Mouse (Mus musculus) frontal cortex, postnatal 14 days (tissue): ENCODE data around the gene Map4k4.

ENCODE experiments used
- DNase-seq, 2 experiments: peaks; one replicate each; pipeline ENCODE4 v3.0.0; 2022; ENCODE audit warnings: low spot score in 2 of 2

Map4k4 gene

GRCm38 (mm10) chr1:40000476-40000875, 99.8 kb downstream of the Map4k4 start:
- DNase-seq = no peak

GRCm38 (mm10) chr1:40000899-40001298, 100.2 kb downstream of the Map4k4 start:
- no peak for DNase-seq

DNA sequence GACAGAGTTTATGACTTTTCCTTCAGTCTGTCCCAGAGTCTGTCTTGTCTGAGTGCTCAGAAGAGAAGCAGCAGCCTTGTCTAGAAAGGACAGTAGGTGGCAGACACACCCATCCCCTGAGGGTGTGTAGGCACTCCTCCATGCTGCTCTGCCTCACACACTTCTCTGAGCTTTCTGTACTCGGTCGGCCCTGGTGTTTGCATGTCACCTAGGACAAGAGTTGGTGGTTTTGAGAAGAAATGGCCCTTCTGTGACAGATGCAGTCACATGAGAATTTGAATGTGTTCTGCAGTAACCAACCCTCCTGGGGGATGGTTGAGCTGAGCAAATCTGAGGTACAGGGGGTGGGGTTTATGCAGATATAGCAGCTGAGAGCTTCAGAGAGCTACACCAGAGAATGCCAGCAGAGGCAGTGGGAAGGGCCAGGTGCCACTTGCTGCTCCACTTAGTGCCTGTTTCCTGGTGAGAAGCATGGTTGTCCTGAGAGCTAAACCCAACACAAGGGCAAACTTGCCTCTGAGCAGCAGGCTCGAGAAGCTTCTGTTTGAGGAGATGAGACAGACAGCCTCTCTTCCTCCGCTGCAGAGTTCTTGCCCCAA, 101.5 kb downstream of the Map4k4 start:
- no peak for DNase-seq

- DNase-seq = no peak
Measured at GRCm38 (mm10) chr1:40006043-40006651, 105.4 kb downstream of the Map4k4 start.

DNA sequence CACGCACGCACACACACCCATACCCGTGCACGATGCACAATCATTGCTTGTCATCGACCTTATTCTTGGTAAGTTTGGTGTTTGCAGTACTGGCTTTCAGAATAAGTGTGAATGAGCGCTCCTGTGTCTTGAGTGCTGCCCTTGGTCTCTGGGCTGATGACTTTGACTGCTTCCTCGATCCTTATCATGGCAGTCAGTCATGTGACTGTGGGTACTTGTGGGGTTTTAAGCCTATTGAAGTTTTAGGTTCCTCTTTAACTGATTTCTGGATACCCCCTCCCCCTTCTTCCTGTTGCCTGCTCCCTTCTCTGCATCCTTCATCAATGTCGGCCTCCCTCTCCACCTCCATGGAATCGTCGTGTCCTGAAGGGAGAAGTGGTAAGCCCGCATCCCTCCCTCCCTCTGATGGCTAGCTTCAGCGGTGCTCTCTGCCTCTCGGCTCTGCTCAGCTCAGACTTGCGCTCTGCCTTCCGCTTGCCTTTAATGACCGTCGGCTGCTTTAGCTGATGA, 107.3 kb downstream of the Map4k4 start:
- DNase-seq = no peak

- no peak for DNase-seq
Measured at GRCm38 (mm10) chr1:40012696-40013095, 112.0 kb downstream of the Map4k4 start.

DNA sequence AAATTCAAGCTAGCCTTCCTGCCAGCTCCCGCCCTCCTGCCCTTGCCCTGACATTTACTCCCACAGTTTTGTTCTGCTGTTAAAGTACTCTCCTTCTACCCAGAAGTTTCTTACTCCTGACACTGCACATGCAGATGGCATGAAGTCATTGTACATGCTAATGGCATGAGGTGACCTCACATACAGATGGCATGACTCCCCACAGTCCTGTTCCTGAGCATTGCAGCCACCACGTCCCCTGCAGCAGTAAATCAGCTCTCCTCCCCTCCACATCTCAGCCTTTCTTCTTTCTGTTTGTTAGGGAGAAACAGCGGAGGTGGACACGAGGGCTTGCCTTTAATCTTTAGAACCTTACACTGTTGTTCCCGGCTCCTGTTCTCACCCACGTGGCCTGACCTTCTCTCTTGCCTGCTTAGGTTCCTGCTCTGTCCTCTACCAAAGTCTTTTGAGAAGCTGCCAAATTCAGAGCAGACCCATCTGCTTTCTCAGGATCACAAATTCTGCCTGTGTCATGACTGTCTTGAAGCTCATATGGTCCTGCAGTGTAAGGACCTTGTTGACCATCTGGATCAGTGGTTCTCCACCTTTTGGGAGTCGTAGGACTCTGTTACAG, 114.5 kb downstream of the Map4k4 start:
- DNase-seq = no peak

- DNase-seq = no peak
Measured at GRCm38 (mm10) chr1:40021617-40022016, 120.9 kb downstream of the Map4k4 start.

DNA sequence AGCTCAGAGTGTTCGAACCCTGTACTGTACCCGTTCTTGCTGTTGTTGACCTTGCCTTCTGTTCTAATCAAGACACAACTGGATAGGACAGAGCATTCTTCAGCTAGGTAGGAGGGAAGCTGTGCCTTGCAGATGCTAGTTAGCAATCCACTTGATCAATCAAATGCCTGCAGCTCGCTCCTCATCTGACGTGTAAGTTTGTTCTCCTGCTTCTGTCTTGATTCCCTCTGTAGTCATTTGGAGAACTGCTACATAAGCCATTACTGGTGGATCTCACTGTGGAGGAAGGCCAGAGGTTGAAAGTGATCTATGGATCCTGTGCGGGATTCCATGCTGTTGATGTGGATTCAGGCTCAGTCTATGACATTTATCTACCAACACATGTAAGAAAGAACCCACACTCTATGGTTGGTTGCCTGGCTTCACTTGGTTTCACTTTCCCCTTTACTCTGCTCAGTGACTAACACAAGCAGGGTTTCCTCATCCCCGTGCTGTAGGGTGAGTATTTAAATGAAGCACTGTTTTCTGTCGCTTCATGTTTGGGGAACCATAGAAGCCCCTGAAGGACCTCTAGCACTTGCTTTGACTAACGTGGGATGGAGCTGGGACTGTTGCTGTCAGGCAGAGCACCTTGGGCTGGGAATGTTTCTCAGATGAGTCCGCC, 121.9 kb downstream of the Map4k4 start:
- DNase-seq = no peak

GRCm38 (mm10) chr1:40023206-40023605, 122.5 kb downstream of the Map4k4 start:
- DNase-seq = no peak

GRCm38 (mm10) chr1:40023748-40024147, 123.0 kb downstream of the Map4k4 start:
- no peak for DNase-seq

- no peak for DNase-seq
Measured at GRCm38 (mm10) chr1:40024554-40025320, 124.0 kb downstream of the Map4k4 start.

DNA sequence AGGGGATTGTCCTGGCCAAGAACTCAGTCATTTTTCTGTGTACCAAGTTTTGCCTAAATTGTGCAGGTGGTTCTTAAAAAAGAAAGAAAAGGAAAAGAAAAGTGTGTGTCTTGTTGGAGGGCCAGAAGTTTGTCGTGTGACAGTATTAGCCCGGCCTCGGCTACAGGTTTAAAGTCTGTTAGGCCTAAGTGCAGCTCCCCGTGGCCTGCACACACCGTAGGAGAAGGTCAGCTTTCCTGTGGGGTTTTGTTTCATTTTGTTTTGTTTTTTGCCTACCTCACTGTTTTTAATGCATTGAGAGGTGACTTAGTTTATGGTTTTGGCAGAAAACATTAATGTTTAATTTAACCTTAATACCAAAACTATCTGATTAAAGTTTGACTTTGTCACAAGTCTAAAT, 124.7 kb downstream of the Map4k4 start:
- DNase-seq = no peak

DNA sequence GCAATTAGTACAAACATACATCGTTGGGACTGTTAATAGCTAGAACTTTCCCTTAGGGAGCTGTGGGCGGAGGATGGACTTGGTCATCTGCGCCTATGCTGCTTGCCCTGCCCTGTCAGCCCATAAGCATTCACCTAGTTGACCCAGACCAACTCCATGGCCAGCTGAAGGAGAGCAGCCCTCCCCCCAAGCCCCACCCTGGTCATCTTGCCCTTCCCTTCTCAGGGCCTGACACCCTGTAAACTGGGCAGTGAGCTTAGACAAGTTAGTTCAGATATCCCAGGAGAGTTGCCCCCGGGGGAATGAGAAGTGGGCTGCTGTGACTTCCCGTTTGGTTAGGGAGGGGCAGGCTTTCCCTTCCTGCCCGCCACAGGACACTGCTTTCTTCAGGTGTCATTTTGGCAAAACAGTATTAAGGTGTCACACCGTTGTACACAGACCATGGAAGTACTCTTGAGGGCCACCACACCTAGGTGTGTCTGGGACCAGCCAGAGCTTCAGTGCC, 126.5 kb downstream of the Map4k4 start:
- no peak for DNase-seq

- no peak for DNase-seq
Measured at GRCm38 (mm10) chr1:40028207-40028998, 127.7 kb downstream of the Map4k4 start.

DNA sequence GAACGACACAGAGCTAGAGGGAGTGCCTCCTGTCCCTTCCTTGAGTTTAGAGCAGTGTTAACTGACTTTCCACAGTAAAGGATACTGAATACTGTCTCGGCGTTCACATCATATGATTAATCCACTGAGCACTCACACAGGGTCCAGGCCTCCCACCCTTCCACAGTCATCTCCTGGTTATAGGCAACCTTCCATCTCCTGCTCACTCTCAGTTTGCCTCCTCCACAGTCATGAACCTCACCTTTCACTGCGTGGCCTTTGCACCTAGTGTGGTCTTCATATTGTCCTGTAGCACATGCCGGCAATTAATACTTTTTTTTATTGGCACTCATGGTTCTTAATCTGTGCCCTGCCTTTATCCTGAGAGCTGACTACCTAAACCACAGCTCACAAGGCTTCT, 128.9 kb downstream of the Map4k4 start:
- DNase-seq = no peak

DNA sequence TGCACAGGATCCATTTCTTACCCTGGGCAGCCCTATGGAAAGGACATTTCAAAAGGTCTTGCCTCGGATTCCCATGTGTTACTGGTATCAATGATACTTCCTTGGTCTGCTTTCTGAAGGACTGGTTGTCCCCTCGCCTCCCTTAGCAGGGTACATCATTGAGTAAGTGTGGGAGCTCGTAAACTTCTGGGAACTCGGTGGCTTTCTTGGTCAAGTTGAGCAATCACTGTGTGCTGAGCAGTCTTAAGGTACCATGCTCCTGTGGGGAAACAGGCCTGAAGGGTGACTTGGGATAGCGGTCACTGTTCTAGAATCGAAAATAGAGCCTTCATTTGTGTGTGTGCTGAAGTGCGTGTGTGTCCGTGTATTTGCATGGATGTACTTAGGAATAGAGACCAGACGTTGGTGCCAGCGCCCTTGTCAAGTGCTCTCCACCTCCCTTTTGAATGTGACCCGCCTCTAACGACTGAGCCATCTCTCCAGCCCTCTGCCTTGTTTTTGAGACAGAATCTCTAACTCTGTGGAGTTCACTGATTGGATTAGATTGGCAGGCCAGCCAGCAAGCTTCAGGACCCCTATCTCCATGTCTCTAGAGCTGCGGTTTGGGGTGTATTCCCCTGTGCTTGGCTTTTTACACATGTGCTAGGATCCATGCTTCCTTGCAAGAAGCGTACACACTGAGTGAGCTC, 129.7 kb downstream of the Map4k4 start:
- DNase-seq = no peak

- no peak for DNase-seq
Measured at GRCm38 (mm10) chr1:40030976-40031356, 130.3 kb downstream of the Map4k4 start.

GRCm38 (mm10) chr1:40031626-40032025, 130.9 kb downstream of the Map4k4 start:
- DNase-seq = no peak

DNA sequence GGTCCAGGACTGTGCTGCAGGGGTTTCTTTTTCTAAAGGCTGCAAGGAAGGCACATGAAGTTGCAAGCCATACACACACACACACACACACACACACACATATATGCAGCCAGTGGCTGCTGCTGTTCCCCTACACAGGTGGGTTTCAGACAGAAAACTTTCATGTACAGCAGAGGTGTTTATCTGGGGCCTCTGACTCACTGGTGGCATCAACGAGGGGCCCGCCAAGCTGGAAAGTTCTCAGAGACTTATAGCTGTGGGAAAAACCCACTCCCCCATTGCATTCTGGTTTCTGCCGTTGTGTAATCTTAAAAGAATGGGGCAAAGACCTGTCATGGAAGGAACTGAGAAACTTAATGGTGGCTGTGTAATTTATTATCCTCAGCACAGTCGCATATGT, 132.6 kb downstream of the Map4k4 start:
- DNase-seq = no peak
